Comparison of ENCODE assay signal across 11 mouse cellular contexts in genomic region chr5:82989056-82989455, GRCm38 (mm10).
DNase-seq lines count a peak whose midpoint lies in the region; ATAC-seq lines count a peak whose summit lies in the region.
"Had no signal": no experiment of that assay in that cellular context is flagged by ENCODE, and none has a peak within 500 bp of the region (broad histone marks: within the 10 kb centered on the region; RNA-seq: fewer than 3 reads in every experiment).

No protein-coding gene starts in this region.

- no peak overlapping the region for H3K27ac ChIP-seq in forebrain, embryonic 13.5 days
- no peak overlapping the region for H3K27ac ChIP-seq in forebrain, embryonic 11.5 days (ENCODE audit: low read depth, low read length)
- H3K27ac ChIP-seq in midbrain, embryonic 13.5 days = no peak overlapping the region
- no peak overlapping the region for H3K27ac ChIP-seq in midbrain, embryonic 16.5 days (ENCODE audit: low read length)
- H3K27ac ChIP-seq in limb, embryonic 10.5 days = no peak overlapping the region

- no peaks in the 10 kb centered on the region for H3K9me3 ChIP-seq in forebrain, embryonic 13.5 days (replicated peaks)
- no peaks in the 10 kb centered on the region for H3K9me3 ChIP-seq in forebrain, embryonic 11.5 days (ENCODE audit: control insufficient read depth, low read length)
- H3K9me3 ChIP-seq in midbrain, embryonic 13.5 days = no peaks in the 10 kb centered on the region
- H3K9me3 ChIP-seq in midbrain, embryonic 16.5 days (replicated peaks; ENCODE audit: control insufficient read depth, low read length, poor library complexity, severe bottlenecking) = no peaks in the 10 kb centered on the region
- no peaks in the 10 kb centered on the region for H3K9me3 ChIP-seq in limb, embryonic 10.5 days (replicated peaks)

- no peak overlapping the region for H3K4me2 ChIP-seq in forebrain, embryonic 13.5 days
- H3K4me2 ChIP-seq in forebrain, embryonic 11.5 days (ENCODE audit: low read depth, low read length, severe bottlenecking) = no peak overlapping the region
- no peak overlapping the region for H3K4me2 ChIP-seq in midbrain, embryonic 13.5 days (replicated peaks)
- H3K4me2 ChIP-seq in midbrain, embryonic 16.5 days (ENCODE audit: low read length) = no peak overlapping the region

- no peaks in the 10 kb centered on the region for H3K4me1 ChIP-seq in forebrain, embryonic 13.5 days
- H3K4me1 ChIP-seq in forebrain, embryonic 11.5 days (replicated peaks; ENCODE audit: control insufficient read depth, insufficient read depth, low read length) = no peaks in the 10 kb centered on the region
- H3K4me1 ChIP-seq in midbrain, embryonic 13.5 days (replicated peaks) = no peaks in the 10 kb centered on the region
- H3K4me1 ChIP-seq in midbrain, embryonic 16.5 days (ENCODE audit: control insufficient read depth, insufficient read depth, low read length) = no peaks in the 10 kb centered on the region
- H3K4me1 ChIP-seq in limb, embryonic 10.5 days = no peaks in the 10 kb centered on the region

- ATAC-seq in forebrain, embryonic 13.5 days = peak; percentile 96
- ATAC-seq in forebrain, embryonic 11.5 days (replicated peaks; ENCODE audit: low FRiP score) = no peak
- peak; percentile 63; the same call in 1 of the 2 replicates for ATAC-seq in midbrain, embryonic 13.5 days
- ATAC-seq in midbrain, embryonic 16.5 days = no peak

- H3K27me3 ChIP-seq in forebrain, embryonic 13.5 days = no peaks in the 10 kb centered on the region
- no peaks in the 10 kb centered on the region for H3K27me3 ChIP-seq in forebrain, embryonic 11.5 days (ENCODE audit: control insufficient read depth, insufficient read depth, low read length)
- no peaks in the 10 kb centered on the region for H3K27me3 ChIP-seq in midbrain, embryonic 13.5 days
- no peaks in the 10 kb centered on the region for H3K27me3 ChIP-seq in midbrain, embryonic 16.5 days (ENCODE audit: control insufficient read depth, insufficient read depth, low read depth, low read length)
- no peaks in the 10 kb centered on the region for H3K27me3 ChIP-seq in limb, embryonic 10.5 days (ENCODE audit: low read depth, poor library complexity, severe bottlenecking)

- H3K36me3 ChIP-seq in forebrain, embryonic 13.5 days (ENCODE audit: poor library complexity, severe bottlenecking) = no peaks in the 10 kb centered on the region
- no peaks in the 10 kb centered on the region for H3K36me3 ChIP-seq in forebrain, embryonic 11.5 days (ENCODE audit: control insufficient read depth, insufficient read depth, low read length)
- H3K36me3 ChIP-seq in midbrain, embryonic 13.5 days = no peaks in the 10 kb centered on the region
- no peaks in the 10 kb centered on the region for H3K36me3 ChIP-seq in midbrain, embryonic 16.5 days (ENCODE audit: control insufficient read depth, insufficient read depth, low read length)
- H3K36me3 ChIP-seq in limb, embryonic 10.5 days = no peaks in the 10 kb centered on the region

- no peak overlapping the region for H3K9ac ChIP-seq in forebrain, embryonic 13.5 days
- no peak overlapping the region for H3K9ac ChIP-seq in forebrain, embryonic 11.5 days (ENCODE audit: low read length)
- H3K9ac ChIP-seq in midbrain, embryonic 13.5 days (replicated peaks) = no peak overlapping the region
- no peak overlapping the region for H3K9ac ChIP-seq in midbrain, embryonic 16.5 days (ENCODE audit: low read depth, low read length)

- WGBS in forebrain, embryonic 13.5 days = 69% methylated on average over 5 of the region's 5 CpGs
- WGBS in forebrain, embryonic 11.5 days = 90% methylated on average over 5 of the region's 5 CpGs
- 74% methylated on average over 5 of the region's 5 CpGs for WGBS in midbrain, embryonic 13.5 days
- 64% methylated on average over 5 of the region's 5 CpGs for WGBS in midbrain, embryonic 16.5 days
- 95% methylated on average over 5 of the region's 5 CpGs for WGBS in limb, embryonic 10.5 days

- DNase-seq in forebrain, embryonic 11.5 days (ENCODE audit: low spot score) = no peak
- DNase-seq in layer of hippocampus, adult 11-12 months (ENCODE audit: low spot score) = peak; percentile 80
- peak; percentile 48 for DNase-seq in retina, postnatal 1 day
- no peak for DNase-seq in spleen, postnatal 36 days (ENCODE audit: low spot score in 2 of 2)
- no peak for DNase-seq in limb, embryonic 10.5 days (ENCODE audit: low spot score)
- DNase-seq: kidney, postnatal 10 days; spleen, adult 18-20 months had no signal

- no peak overlapping the region for H3K4me3 ChIP-seq in forebrain, embryonic 13.5 days
- H3K4me3 ChIP-seq in forebrain, embryonic 11.5 days (ENCODE audit: low read depth, low read length) = no peak overlapping the region
- H3K4me3 ChIP-seq in midbrain, embryonic 13.5 days (replicated peaks) = no peak overlapping the region
- no peak overlapping the region for H3K4me3 ChIP-seq in midbrain, embryonic 16.5 days (ENCODE audit: low read depth, low read length)
- H3K4me3 ChIP-seq in limb, embryonic 10.5 days = no peak overlapping the region
- H3K4me3 ChIP-seq: erythroblast, embryonic 14.5 days had no signal

Comparison
In these comparisons a context has a peak if more than half of its experiments do, and no peak if none do; other contexts are left out.
1. ATAC-seq: peak in forebrain, embryonic 13.5 days (single experiment) and midbrain, embryonic 13.5 days (single experiment); none in forebrain, embryonic 11.5 days (single experiment) and midbrain, embryonic 16.5 days (single experiment).
2. DNase-seq: peak in layer of hippocampus, adult 11-12 months (single experiment) and retina, postnatal 1 day (single experiment); none in forebrain, embryonic 11.5 days (single experiment), spleen, postnatal 36 days (0 of 2) and limb, embryonic 10.5 days (single experiment).